Mouse (Mus musculus) colon, adult 2 months (tissue): ENCODE results near the gene Pramel5. TPM values are rescaled to one million over a fixed set of nuclear protein-coding genes. Genes with fewer than 3 reads are reported as not detected.

ENCODE experiments used
- polyA plus RNA-seq: library from polyadenylated mRNA; depleted of rRNA; stranded (reverse); fragments of >200 nt; gene quantifications from 2 replicates; pipeline ENCODE4 v1.2.3, GENCODE M21; 2012; rRNA removed

The Pramel5 gene
- polyA plus RNA-seq, result not detected in 2 replicates

GRCm38 (mm10) chr4:144280388-144280787 lies at the start of gene Pramel5:
Gene Pramel5, minus strand, starts transcription at chr4:144280488.

GRCm38 (mm10) chr4:144329949-144330348 lies 49.7 kb upstream of the Pramel5 start, which contains the start of gene Gm13128:
Gene Gm13128, plus strand, starts transcription at chr4:144330249.

Other genes starting within 250 kb of the Pramel5 start
- not detected in 2 replicates for gene Pramel4, start 221.4 kb downstream of the Pramel5 start, polyA plus RNA-seq
- not detected in 2 replicates for gene Gm13102, start 174.0 kb downstream of the Pramel5 start, polyA plus RNA-seq
- not detected in 2 replicates for gene Oog3, start 117.8 kb downstream of the Pramel5 start, polyA plus RNA-seq
- not detected in 2 replicates for gene Oog2, start 89.8 kb downstream of the Pramel5 start, polyA plus RNA-seq
- gene C87977, start 67.2 kb downstream of the Pramel5 start, polyA plus RNA-seq, result not detected in 2 replicates
- gene Gm13128, start 49.8 kb upstream of the Pramel5 start, polyA plus RNA-seq, result not detected in 2 replicates
- not detected in 2 replicates for gene Gm13119, start 77.5 kb upstream of the Pramel5 start, polyA plus RNA-seq
- gene Pramef20, start 97.4 kb upstream of the Pramel5 start, polyA plus RNA-seq, result not detected in 2 replicates
- gene Pramef12, start 128.0 kb upstream of the Pramel5 start, polyA plus RNA-seq, result not detected in 2 replicates
- not detected in 2 replicates for gene 1700012P22Rik, start 158.3 kb upstream of the Pramel5 start, polyA plus RNA-seq
- not detected in 2 replicates for gene Gm9944, start 172.8 kb upstream of the Pramel5 start, polyA plus RNA-seq
- gene Aadacl3, start 183.3 kb upstream of the Pramel5 start, polyA plus RNA-seq, result not detected in 2 replicates
- gene 9430007A20Rik, start 239.3 kb upstream of the Pramel5 start, polyA plus RNA-seq, result not detected in 2 replicates